Mouse (Mus musculus) MEL-GATA-1-ER (cell line): ENCODE data around the gene Gpcpd1.

Experiments
- DNase-seq: peaks from one replicate; pipeline ENCODE4 v3.0.0-alpha.2; 2012; ENCODE audit warnings: low read depth; ENCODE audit errors: extremely low read depth

Gpcpd1 gene

DNA sequence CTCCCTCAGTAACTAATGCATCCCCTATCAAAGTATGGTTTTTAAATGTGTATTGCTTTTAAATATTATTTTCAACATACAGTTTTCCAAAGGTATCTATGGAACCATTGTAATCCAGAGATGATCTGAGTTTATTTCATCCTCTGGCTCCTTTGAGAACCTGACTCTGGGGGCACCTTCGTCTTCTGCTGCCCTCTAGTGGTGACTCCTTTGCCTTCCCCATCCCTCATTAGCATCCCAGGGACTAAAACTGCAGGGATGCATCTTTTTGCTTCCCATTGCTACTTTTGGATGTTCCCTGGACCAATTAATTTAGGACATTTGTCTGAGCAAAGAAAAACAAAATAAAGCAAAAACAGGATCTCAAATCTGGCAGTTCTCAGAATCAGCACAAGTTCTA is 102.1 kb downstream of the Gpcpd1 start:
- DNase-seq: no peak

DNA sequence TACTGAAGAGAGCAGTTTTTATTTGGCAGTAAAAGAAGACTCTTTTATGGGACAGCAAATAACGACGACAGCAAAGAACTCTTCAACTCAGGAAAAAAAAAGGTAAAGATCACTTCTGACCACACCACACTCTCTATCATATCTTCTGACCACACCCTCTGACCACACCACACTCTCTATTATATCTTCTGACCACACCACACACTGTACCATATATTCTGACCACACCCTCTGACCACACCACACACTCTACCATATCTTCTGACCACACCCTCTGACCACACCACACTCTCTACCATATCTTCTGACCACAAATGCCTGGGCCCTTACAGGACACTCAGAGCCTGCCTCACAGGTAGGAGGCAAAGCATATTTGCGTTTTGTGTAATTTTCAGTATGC is 106.0 kb downstream of the Gpcpd1 start:
- no peak for DNase-seq
